Mouse (Mus musculus) limb, embryonic 15.5 days (tissue): Measurements from ENCODE around the gene Gm28308. TPM values are rescaled to one million over a fixed set of nuclear protein-coding genes. Genes with fewer than 3 reads are reported as not detected.

Experiments
- ATAC-seq: fragments of 200-750 bp; cut with Nextera tagmentation; 2 replicates; pipeline ENCODE4 v1.8.0; 2017; ENCODE audit warnings: low read depth, moderate TSS enrichment; ENCODE audit not compliant: insufficient number of reproducible peaks, low FRiP score, low TSS enrichment
- H3K27ac ChIP-seq: fragments of 300-500 bp; sonication (generic); 2 replicates; pipeline ENCODE4 v1.5.1; 2015; ENCODE audit warnings: moderate library complexity, mild to moderate bottlenecking, inconsistent platforms
- H3K27me3 ChIP-seq: fragments of 300-500 bp; sonication (generic); 2 replicates; pipeline ENCODE4 v1.6.1; 2015; ENCODE audit warnings: inconsistent platforms
- H3K36me3 ChIP-seq: fragments of 300-500 bp; sonication (generic); 2 replicates; pipeline ENCODE4 v1.6.1; 2015; ENCODE audit warnings: inconsistent platforms
- H3K4me1 ChIP-seq: fragments of 300-500 bp; sonication (generic); 2 replicates; pipeline ENCODE4 v1.6.1; 2015; ENCODE audit warnings: inconsistent platforms
- H3K4me2 ChIP-seq: fragments of 300-500 bp; sonication (generic); 2 replicates; pipeline ENCODE4 v1.6.1; 2015; ENCODE audit warnings: mild to moderate bottlenecking, inconsistent platforms
- H3K4me3 ChIP-seq: fragments of 300-500 bp; sonication (generic); 2 replicates; pipeline ENCODE4 v1.5.1; 2015; ENCODE audit warnings: mild to moderate bottlenecking, inconsistent platforms
- H3K9ac ChIP-seq: fragments of 300-500 bp; sonication (generic); 2 replicates; pipeline ENCODE4 v1.6.1; 2015; ENCODE audit warnings: inconsistent platforms
- H3K9me3 ChIP-seq: fragments of 300-500 bp; sonication (generic); 2 replicates; pipeline ENCODE4 v1.6.1; 2016; ENCODE audit warnings: inconsistent platforms
- WGBS: fragments of 180-500 bp; shearing (Covaris S2); methylation state at CpG from one replicate; pipeline ENCODE4 v1.1.7; 2015; 5-methylcytosine and 5-hydroxymethylcytosine counted together
- polyA plus RNA-seq: library from polyadenylated mRNA; unstranded; fragments of >200 nt; fragmentation: Nextera tagmentation; extraction: Ambion mirVana; gene quantifications from 2 replicates; pipeline ENCODE4 v1.2.1, GENCODE M21; 2015

Gene Gm28308
- polyA plus RNA-seq: 0.70 TPM in 1 of 2 replicates, not detected in the other

- peaks cover 64% of the 10 kb centered on the region for H3K4me1 ChIP-seq
- ATAC-seq: peak; percentile 41
- peak within 1 kb of the TSS; percentile 90 for H3K27ac ChIP-seq
- H3K9me3 ChIP-seq: no peaks in the 10 kb centered on the region
- H3K4me3 ChIP-seq: peak within 1 kb of the TSS; percentile 55
- H3K36me3 ChIP-seq: no peaks in the 10 kb centered on the region
- H3K27me3 ChIP-seq: peaks cover 40% of the 10 kb centered on the region
- WGBS: 3% methylated on average over 38 of the region's 38 CpGs
- peak within 1 kb of the TSS; percentile 69 for H3K4me2 ChIP-seq
- H3K9ac ChIP-seq: peak within 1 kb of the TSS; percentile 69
These were observed at the start of gene Gm28308, which contains the start of gene Hoxa3 for GRCm38 (mm10) chr6:52213119-52213986. Gm28308 (minus strand) TSS chr6:52213339. Hoxa3 (minus strand) TSS chr6:52213336.

- H3K4me1 ChIP-seq: peaks cover 30% of the 10 kb centered on the region
- peaks cover 45% of the 10 kb centered on the region for H3K27me3 ChIP-seq
- H3K36me3 ChIP-seq: no peaks in the 10 kb centered on the region
- peak overlapping the region; percentile 69 for H3K4me3 ChIP-seq
- 12% methylated on average over 24 of the region's 24 CpGs for WGBS
- H3K9me3 ChIP-seq: no peaks in the 10 kb centered on the region
- H3K9ac ChIP-seq: peak overlapping the region; percentile 29; the same call in 1 of the 2 replicates
- H3K27ac ChIP-seq: peak overlapping the region; percentile 75
- ATAC-seq: no peak
- H3K4me2 ChIP-seq: peak overlapping the region; percentile 59
These were observed 49.6 kb upstream of the Gm28308 start for GRCm38 (mm10) chr6:52262463-52263320.

- no peak for ATAC-seq
- Histone ChIP-seq H3K27ac (peak overlapping the region; percentile 75), H3K9ac (no peak overlapping the region), H3K4me1 (peaks cover 30% of the 10 kb centered on the region), H3K36me3 (no peaks in the 10 kb centered on the region), H3K27me3 (peaks cover 43% of the 10 kb centered on the region), H3K4me3 (peak overlapping the region; percentile 69), H3K4me2 (peak overlapping the region; percentile 59), H3K9me3 (no peaks in the 10 kb centered on the region)
- WGBS: 13% methylated on average over 9 of the region's 9 CpGs
These were observed 48.8 kb upstream of the Gm28308 start for GRCm38 (mm10) chr6:52261751-52262462.

GRCm38 (mm10) chr6:52260654-52261575 lies 47.8 kb upstream of the Gm28308 start, which contains the start of gene Hoxa13:
Hoxa13 (minus strand) TSS chr6:52260880.
- Histone ChIP-seq H3K9ac (peak within 1 kb of the TSS; percentile 89), H3K9me3 (no peaks in the 10 kb centered on the region), H3K27me3 (peaks cover 36% of the 10 kb centered on the region), H3K36me3 (no peaks in the 10 kb centered on the region), H3K4me2 (peak within 1 kb of the TSS; percentile 59), H3K27ac (peak within 1 kb of the TSS; percentile 90), H3K4me1 (peaks cover 27% of the 10 kb centered on the region), H3K4me3 (peak within 1 kb of the TSS; percentile 69)
- peak; percentile 89 for ATAC-seq
- WGBS: under 1% methylated on average over 60 of the region's 72 CpGs

- H3K9me3 ChIP-seq: no peaks in the 10 kb centered on the region
- H3K27ac ChIP-seq: peak overlapping the region; percentile 90
- H3K4me1 ChIP-seq: peaks cover 19% of the 10 kb centered on the region
- under 1% methylated on average over 39 of the region's 39 CpGs for WGBS
- H3K4me3 ChIP-seq: peak overlapping the region; percentile 69
- H3K4me2 ChIP-seq: peak overlapping the region; percentile 59
- H3K9ac ChIP-seq: peak overlapping the region; percentile 89
- no peak for ATAC-seq
- no peaks in the 10 kb centered on the region for H3K36me3 ChIP-seq
- peaks cover 26% of the 10 kb centered on the region for H3K27me3 ChIP-seq
These were observed 46.7 kb upstream of the Gm28308 start for GRCm38 (mm10) chr6:52259811-52260261.

- no peaks in the 10 kb centered on the region for H3K9me3 ChIP-seq
- H3K36me3 ChIP-seq: no peaks in the 10 kb centered on the region
- 2% methylated on average over 25 of the region's 25 CpGs for WGBS
- peak overlapping the region; percentile 69 for H3K4me3 ChIP-seq
- peak overlapping the region; percentile 59 for H3K4me2 ChIP-seq
- H3K4me1 ChIP-seq: peaks cover 19% of the 10 kb centered on the region
- no peak for ATAC-seq
- H3K27ac ChIP-seq: peak overlapping the region; percentile 90
- H3K9ac ChIP-seq: peak overlapping the region; percentile 89
- H3K27me3 ChIP-seq: peaks cover 21% of the 10 kb centered on the region
These were observed 46.1 kb upstream of the Gm28308 start for GRCm38 (mm10) chr6:52259081-52259790.

- ATAC-seq: no peak
- Histone ChIP-seq H3K9me3 (no peaks in the 10 kb centered on the region), H3K9ac (no peak overlapping the region), H3K36me3 (no peaks in the 10 kb centered on the region), H3K4me3 (peak overlapping the region; percentile 34), H3K27me3 (peaks cover 9% of the 10 kb centered on the region), H3K27ac (no peak overlapping the region), H3K4me1 (peaks cover 13% of the 10 kb centered on the region), H3K4me2 (peak overlapping the region; percentile 59)
- 1% methylated on average over 6 of the region's 6 CpGs for WGBS
These were observed 43.8 kb upstream of the Gm28308 start for GRCm38 (mm10) chr6:52256956-52257355.

- peak overlapping the region; percentile 56 for H3K4me2 ChIP-seq
- H3K9me3 ChIP-seq: no peaks in the 10 kb centered on the region
- H3K27me3 ChIP-seq: peaks cover 8% of the 10 kb centered on the region
- no peaks in the 10 kb centered on the region for H3K36me3 ChIP-seq
- H3K27ac ChIP-seq: peak overlapping the region; percentile 90
- ATAC-seq: no peak
- WGBS: 3% methylated on average over 59 of the region's 59 CpGs
- H3K9ac ChIP-seq: peak overlapping the region; percentile 55
- peaks cover 15% of the 10 kb centered on the region for H3K4me1 ChIP-seq
- H3K4me3 ChIP-seq: peak overlapping the region; percentile 39
These were observed 40.7 kb upstream of the Gm28308 start for GRCm38 (mm10) chr6:52253511-52254500.

GRCm38 (mm10) chr6:52252775-52253376 lies 39.7 kb upstream of the Gm28308 start:
- peaks cover 15% of the 10 kb centered on the region for H3K4me1 ChIP-seq
- 0 out of 2 replicates have a peak, but pooled peaks have one; percentile 7 for ATAC-seq
- peaks cover 14% of the 10 kb centered on the region for H3K27me3 ChIP-seq
- no peaks in the 10 kb centered on the region for H3K36me3 ChIP-seq
- no peaks in the 10 kb centered on the region for H3K9me3 ChIP-seq
- H3K9ac ChIP-seq: peak overlapping the region; percentile 55
- H3K4me2 ChIP-seq: peak overlapping the region; percentile 56
- peak overlapping the region; percentile 39 for H3K4me3 ChIP-seq
- H3K27ac ChIP-seq: peak overlapping the region; percentile 90
- 5% methylated on average over 35 of the region's 35 CpGs for WGBS
